Mouse (Mus musculus): Measurements from ENCODE around the gene Ncoa5. TPM values are rescaled to one million over a fixed set of nuclear protein-coding genes. Genes with fewer than 3 reads are reported as not detected.

Ncoa5 gene
- polyA plus RNA-seq, 1 experiment from 2014 or later = 69.6 TPM

GRCm38 (mm10) chr2:165035058-165035431 is 378 bp upstream of the Ncoa5 start:
- WGBS = 20% methylated on average over 5 of the region's 5 CpGs
- no peak for ATAC-seq
- peak overlapping the region; percentile 47; the same call in 1 of the 2 replicates for H3K9ac ChIP-seq (ENCODE audit: low read length)

DNA sequence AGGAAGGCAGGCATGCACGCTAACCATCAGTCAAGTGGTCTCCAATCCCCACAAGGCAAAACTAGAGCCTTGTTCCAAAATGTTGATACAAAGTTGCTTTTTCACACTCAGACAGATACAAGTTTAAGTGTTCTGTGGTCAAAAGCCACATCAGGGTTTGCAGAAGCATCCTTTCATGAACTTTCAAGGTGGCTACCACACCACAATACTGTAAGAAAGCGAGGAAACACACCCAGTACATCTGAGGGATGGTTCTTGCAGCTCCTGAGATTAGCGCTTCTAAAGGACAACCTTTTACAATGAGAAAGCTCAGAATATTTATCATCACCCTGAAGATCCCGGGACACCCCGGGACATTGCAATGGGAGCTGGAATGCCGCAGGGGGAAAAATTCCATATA is 1.4 kb downstream of the Ncoa5 start:
- peak overlapping the region; percentile 98 for H3K9ac ChIP-seq (ENCODE audit: low read length)
- no peaks in the 10 kb centered on the region for H3K36me3 ChIP-seq (ENCODE audit: control insufficient read depth, insufficient read depth, low read length)
- H3K4me1 ChIP-seq (ENCODE audit: control insufficient read depth, insufficient read depth, low read length) = peaks cover 28% of the 10 kb centered on the region
- WGBS = 44% methylated on average over 6 of the region's 6 CpGs
- no peak overlapping the region; the same call in 1 of the 2 replicates for H3K27ac ChIP-seq (ENCODE audit: low read depth, low read length)
- DNase-seq (ENCODE audit: low spot score) (no peak), ATAC-seq (no peak)
- no peaks in the 10 kb centered on the region for H3K9me3 ChIP-seq (replicated peaks; ENCODE audit: control insufficient read depth, low read length)
- H3K4me2 ChIP-seq (ENCODE audit: low read length) = peak overlapping the region; percentile 70
- no peaks in the 10 kb centered on the region for H3K27me3 ChIP-seq (replicated peaks; ENCODE audit: control insufficient read depth, insufficient read depth, low read length)
- peak overlapping the region; percentile 98 for H3K4me3 ChIP-seq (ENCODE audit: low read depth, low read length)

More at GRCm38 (mm10) chr2:165035058-165035431, 378 bp upstream of the Ncoa5 start:
- Histone ChIP-seq H3K27me3 (replicated peaks; ENCODE audit: control insufficient read depth, insufficient read depth, low read length) (no peaks in the 10 kb centered on the region), H3K4me1 (ENCODE audit: control insufficient read depth, insufficient read depth, low read length) (peaks cover 28% of the 10 kb centered on the region), H3K9me3 (replicated peaks; ENCODE audit: control insufficient read depth, low read length) (no peaks in the 10 kb centered on the region), H3K36me3 (ENCODE audit: control insufficient read depth, insufficient read depth, low read length) (no peaks in the 10 kb centered on the region), H3K4me3 (ENCODE audit: low read depth, low read length) (peak overlapping the region; percentile 98), H3K4me2 (ENCODE audit: low read length) (peak overlapping the region; percentile 43), H3K27ac (ENCODE audit: low read depth, low read length) (peak overlapping the region; percentile 74)
- no peak for DNase-seq (ENCODE audit: low spot score)

GRCm38 (mm10) chr2:165032533-165032932 is 2.1 kb downstream of the Ncoa5 start:
- Histone ChIP-seq H3K27me3 (replicated peaks; ENCODE audit: control insufficient read depth, insufficient read depth, low read length) (no peaks in the 10 kb centered on the region), H3K36me3 (ENCODE audit: control insufficient read depth, insufficient read depth, low read length) (no peaks in the 10 kb centered on the region), H3K27ac (ENCODE audit: low read depth, low read length) (no peak overlapping the region), H3K4me2 (ENCODE audit: low read length) (peak overlapping the region; percentile 70), H3K9me3 (replicated peaks; ENCODE audit: control insufficient read depth, low read length) (no peaks in the 10 kb centered on the region), H3K4me1 (ENCODE audit: control insufficient read depth, insufficient read depth, low read length) (peaks cover 28% of the 10 kb centered on the region), H3K9ac (ENCODE audit: low read length) (no peak overlapping the region), H3K4me3 (ENCODE audit: low read depth, low read length) (peak overlapping the region; percentile 98)
- 53% methylated on average over 3 of the region's 3 CpGs for WGBS
- ATAC-seq (no peak), DNase-seq (ENCODE audit: low spot score) (peak; percentile 30)

- peaks cover 9% of the 10 kb centered on the region for H3K36me3 ChIP-seq (ENCODE audit: control insufficient read depth, insufficient read depth, low read length)
- DNase-seq (ENCODE audit: low spot score) (no peak), ATAC-seq (no peak)
- no peak overlapping the region for H3K9ac ChIP-seq (ENCODE audit: low read length)
- no peak overlapping the region for H3K4me2 ChIP-seq (ENCODE audit: low read length)
- H3K27me3 ChIP-seq (replicated peaks; ENCODE audit: control insufficient read depth, insufficient read depth, low read length) = no peaks in the 10 kb centered on the region
- H3K4me3 ChIP-seq (ENCODE audit: low read depth, low read length) = no peak overlapping the region
- WGBS = 85% methylated on average over 1 of the region's 1 CpGs
- H3K27ac ChIP-seq (ENCODE audit: low read depth, low read length) = no peak overlapping the region
- H3K4me1 ChIP-seq (ENCODE audit: control insufficient read depth, insufficient read depth, low read length) = peaks cover 8% of the 10 kb centered on the region
- no peaks in the 10 kb centered on the region for H3K9me3 ChIP-seq (replicated peaks; ENCODE audit: control insufficient read depth, low read length)
These were observed 7.5 kb downstream of the Ncoa5 start for GRCm38 (mm10) chr2:165027163-165027562.

GRCm38 (mm10) chr2:165020490-165020889 is 14.2 kb downstream of the Ncoa5 start:
- Histone ChIP-seq H3K4me1 (ENCODE audit: control insufficient read depth, insufficient read depth, low read length) (no peaks in the 10 kb centered on the region), H3K9ac (ENCODE audit: low read length) (no peak overlapping the region), H3K27me3 (replicated peaks; ENCODE audit: control insufficient read depth, insufficient read depth, low read length) (no peaks in the 10 kb centered on the region), H3K4me3 (ENCODE audit: low read depth, low read length) (no peak overlapping the region), H3K27ac (ENCODE audit: low read depth, low read length) (no peak overlapping the region), H3K36me3 (ENCODE audit: control insufficient read depth, insufficient read depth, low read length) (peaks cover 47% of the 10 kb centered on the region), H3K9me3 (replicated peaks; ENCODE audit: control insufficient read depth, low read length) (no peaks in the 10 kb centered on the region), H3K4me2 (ENCODE audit: low read length) (no peak overlapping the region)
- ATAC-seq (no peak), DNase-seq (ENCODE audit: low spot score) (no peak)
- 85% methylated on average over 3 of the region's 3 CpGs for WGBS

DNA sequence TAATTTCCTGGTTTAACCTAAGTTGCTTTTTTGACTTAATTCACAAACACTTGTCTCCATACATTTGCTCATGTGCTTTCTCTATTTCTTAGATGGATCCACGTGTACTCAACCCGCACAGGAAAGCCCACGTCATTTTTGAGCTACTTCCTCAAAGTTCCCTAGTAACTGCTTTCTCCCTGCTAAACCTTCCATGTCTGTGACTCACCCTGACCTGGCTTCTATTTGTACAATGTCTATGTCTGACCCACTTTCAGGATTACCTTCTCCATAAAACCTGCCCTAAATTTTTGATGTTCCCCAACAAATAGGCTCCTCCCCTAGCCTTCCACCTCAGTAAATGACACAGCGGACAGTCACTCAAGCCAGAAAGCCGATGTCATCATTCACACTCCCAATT is 19.7 kb downstream of the Ncoa5 start:
- no peak for DNase-seq (ENCODE audit: low spot score)
- 94% methylated on average over 5 of the region's 5 CpGs for whole genome bisulfite sequencing
- no peak overlapping the region for H3K27ac ChIP-seq (ENCODE audit: low read depth, low read length)

DNA sequence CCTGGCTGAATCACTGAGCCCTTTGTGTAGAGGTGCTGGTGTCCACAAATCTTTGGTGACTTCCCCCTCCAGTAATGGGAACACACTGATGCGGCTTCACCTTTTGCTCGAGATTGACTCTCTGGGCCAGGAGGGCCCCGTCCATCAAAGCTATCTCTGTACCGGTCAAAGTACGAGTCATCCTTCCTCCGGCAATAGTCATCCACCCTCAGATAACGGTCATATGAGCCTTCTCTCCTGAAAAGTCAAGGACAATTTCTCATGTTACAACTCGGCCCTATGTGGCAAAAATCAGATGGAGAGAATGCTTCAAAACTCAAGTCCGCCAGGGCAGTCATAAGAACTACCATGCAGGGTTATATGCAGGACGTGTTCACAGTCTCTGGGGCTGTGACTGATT is 24.3 kb downstream of the Ncoa5 start:
- H3K4me1 ChIP-seq (ENCODE audit: control insufficient read depth, insufficient read depth, low read length) = no peaks in the 10 kb centered on the region
- H3K9ac ChIP-seq (ENCODE audit: low read length) = no peak overlapping the region
- no peak overlapping the region for H3K27ac ChIP-seq (ENCODE audit: low read depth, low read length)
- no peaks in the 10 kb centered on the region for H3K27me3 ChIP-seq (replicated peaks; ENCODE audit: control insufficient read depth, insufficient read depth, low read length)
- 90% methylated on average over 10 of the region's 10 CpGs for WGBS
- no peak overlapping the region for H3K4me2 ChIP-seq (ENCODE audit: low read length)
- H3K36me3 ChIP-seq (ENCODE audit: control insufficient read depth, insufficient read depth, low read length) = peaks cover 77% of the 10 kb centered on the region
- no peak for DNase-seq (ENCODE audit: low spot score)
- ATAC-seq = no peak
- H3K9me3 ChIP-seq (replicated peaks; ENCODE audit: control insufficient read depth, low read length) = no peaks in the 10 kb centered on the region
- no peak overlapping the region for H3K4me3 ChIP-seq (ENCODE audit: low read depth, low read length)

More for the DNA sequence above, 19.7 kb downstream of the Ncoa5 start:
- Histone ChIP-seq H3K4me2 (ENCODE audit: low read length) (no peak overlapping the region), H3K4me1 (ENCODE audit: control insufficient read depth, insufficient read depth, low read length) (no peaks in the 10 kb centered on the region), H3K9ac (ENCODE audit: low read length) (no peak overlapping the region), H3K4me3 (ENCODE audit: low read depth, low read length) (no peak overlapping the region), H3K27me3 (replicated peaks; ENCODE audit: control insufficient read depth, insufficient read depth, low read length) (no peaks in the 10 kb centered on the region), H3K36me3 (ENCODE audit: control insufficient read depth, insufficient read depth, low read length) (peaks cover 61% of the 10 kb centered on the region), H3K9me3 (replicated peaks; ENCODE audit: control insufficient read depth, low read length) (no peaks in the 10 kb centered on the region)
- no peak for ATAC-seq

DNA sequence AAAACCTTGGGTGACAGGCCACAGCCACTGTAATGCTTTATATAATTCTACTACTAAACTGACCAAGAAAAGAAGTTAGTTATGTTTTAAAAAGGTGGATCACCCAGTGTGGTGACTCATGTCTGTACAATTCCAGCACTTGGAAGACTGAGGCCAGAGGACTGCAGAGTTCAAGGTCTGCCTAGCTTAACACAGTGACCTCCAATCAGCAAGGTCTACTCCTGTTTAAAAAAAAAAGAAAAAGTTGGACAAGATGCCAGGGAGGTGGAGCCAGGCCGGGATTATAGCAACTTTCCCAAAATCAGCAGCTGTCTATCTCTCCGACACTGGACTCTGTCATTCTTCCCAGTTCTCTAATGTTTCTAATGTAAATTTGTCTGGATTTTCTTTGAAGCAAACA is 25.1 kb downstream of the Ncoa5 start:
- DNase-seq (ENCODE audit: low spot score) (no peak), ATAC-seq (no peak)
- Histone ChIP-seq H3K9me3 (replicated peaks; ENCODE audit: control insufficient read depth, low read length) (no peaks in the 10 kb centered on the region), H3K27me3 (replicated peaks; ENCODE audit: control insufficient read depth, insufficient read depth, low read length) (no peaks in the 10 kb centered on the region), H3K27ac (ENCODE audit: low read depth, low read length) (no peak overlapping the region), H3K4me3 (ENCODE audit: low read depth, low read length) (no peak overlapping the region), H3K4me2 (ENCODE audit: low read length) (no peak overlapping the region), H3K9ac (ENCODE audit: low read length) (no peak overlapping the region), H3K4me1 (ENCODE audit: control insufficient read depth, insufficient read depth, low read length) (no peaks in the 10 kb centered on the region), H3K36me3 (ENCODE audit: control insufficient read depth, insufficient read depth, low read length) (peaks cover 85% of the 10 kb centered on the region)
- WGBS = 89% methylated on average over 2 of the region's 2 CpGs

DNA sequence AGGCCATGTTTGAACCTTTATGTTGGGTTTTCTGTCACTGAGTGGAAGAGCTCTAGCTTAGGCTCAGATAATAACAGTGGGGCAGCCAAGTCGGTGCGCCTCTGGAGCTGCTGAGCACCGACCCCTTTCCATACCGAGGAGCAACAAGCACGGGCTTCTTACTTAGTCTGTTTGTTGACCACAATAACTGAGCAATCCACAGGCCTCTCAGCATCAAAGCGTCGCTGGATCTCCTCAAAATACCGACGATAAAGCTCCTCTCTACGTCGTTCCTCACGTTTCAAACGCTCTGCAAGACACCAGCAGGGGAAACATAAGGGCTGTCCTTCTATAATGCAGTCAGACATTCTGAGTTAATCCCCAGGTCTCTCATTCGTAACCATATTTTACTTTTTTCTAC is 25.5 kb downstream of the Ncoa5 start:
- no peak overlapping the region for H3K9ac ChIP-seq (ENCODE audit: low read length)
- 95% methylated on average over 14 of the region's 14 CpGs for WGBS
- no peaks in the 10 kb centered on the region for H3K27me3 ChIP-seq (replicated peaks; ENCODE audit: control insufficient read depth, insufficient read depth, low read length)
- no peak overlapping the region for H3K4me2 ChIP-seq (ENCODE audit: low read length)
- H3K36me3 ChIP-seq (ENCODE audit: control insufficient read depth, insufficient read depth, low read length) = peaks cover 89% of the 10 kb centered on the region
- no peak for DNase-seq (ENCODE audit: low spot score)
- no peak overlapping the region for H3K4me3 ChIP-seq (ENCODE audit: low read depth, low read length)
- no peaks in the 10 kb centered on the region for H3K4me1 ChIP-seq (ENCODE audit: control insufficient read depth, insufficient read depth, low read length)
- no peak for ATAC-seq
- H3K27ac ChIP-seq (ENCODE audit: low read depth, low read length) = no peak overlapping the region
- no peaks in the 10 kb centered on the region for H3K9me3 ChIP-seq (replicated peaks; ENCODE audit: control insufficient read depth, low read length)

Measured in forebrain, embryonic 14.5 days (tissue).